Mouse (Mus musculus) heart, embryonic 14.5 days (tissue): ENCODE measurements around the gene 9530077C05Rik. TPM values are rescaled to one million over a fixed set of nuclear protein-coding genes. Genes with fewer than 3 reads are reported as not detected.

Source experiments
- ATAC-seq: fragments of 200-750 bp; cut with Nextera tagmentation; 2 replicates; pipeline ENCODE4 v1.8.0; 2017; ENCODE audit warnings: low read depth, moderate TSS enrichment; ENCODE audit not compliant: insufficient number of reproducible peaks, insufficient read depth, low FRiP score
- H3K27ac ChIP-seq, 2 experiments: fragments of 200-500 bp in 1 of 2; fragments of 300-500 bp in 1 of 2; sonication (generic) in 1 of 2; replicated peaks in 1 of 2; 2 replicates each; pipeline ENCODE4 v1.5.1; 2012 to 2014; ENCODE audit warnings: low read depth in 2 of 2, low read length in 2 of 2, control low read depth in 1 of 2, mild to moderate bottlenecking in 1 of 2, mixed read lengths in 1 of 2; ENCODE audit not compliant: control insufficient read depth in 1 of 2, insufficient read depth in 1 of 2
- H3K27me3 ChIP-seq: fragments of 300-500 bp; sonication (generic); 2 replicates; pipeline ENCODE4 v1.6.1; 2014; ENCODE audit warnings: mild to moderate bottlenecking, low read length, control low read depth; ENCODE audit not compliant: control insufficient read depth, insufficient read depth
- H3K36me3 ChIP-seq: fragments of 300-500 bp; sonication (generic); 2 replicates; pipeline ENCODE4 v1.6.1; 2014; ENCODE audit warnings: mild to moderate bottlenecking, control low read depth, low read length, mixed read lengths; ENCODE audit not compliant: control insufficient read depth, insufficient read depth
- H3K4me1 ChIP-seq, 2 experiments: fragments of 200-500 bp in 1 of 2; fragments of 300-500 bp in 1 of 2; sonication (generic) in 1 of 2; 2 replicates each; pipeline ENCODE4 v1.6.1; 2012 to 2014; ENCODE audit warnings: low read length in 2 of 2, control low read depth in 1 of 2, mixed read lengths in 1 of 2; ENCODE audit not compliant: control insufficient read depth in 2 of 2, insufficient read depth in 2 of 2
- H3K4me2 ChIP-seq: fragments of 300-500 bp; sonication (generic); 2 replicates; pipeline ENCODE4 v1.6.1; 2014; ENCODE audit warnings: mild to moderate bottlenecking, low read length
- H3K4me3 ChIP-seq, 2 experiments: fragments of 200-500 bp in 1 of 2; fragments of 300-500 bp in 1 of 2; sonication (generic) in 1 of 2; 2 replicates each; pipeline ENCODE4 v1.5.1; 2012 to 2014; ENCODE audit warnings: low read length in 2 of 2, mild to moderate bottlenecking in 2 of 2, control low read depth in 1 of 2, low read depth in 1 of 2, moderate library complexity in 1 of 2; ENCODE audit not compliant: control insufficient read depth in 1 of 2, insufficient read depth in 1 of 2
- H3K9ac ChIP-seq: fragments of 300-500 bp; sonication (generic); 2 replicates; pipeline ENCODE4 v1.6.1; 2014; ENCODE audit warnings: mild to moderate bottlenecking, low read length
- H3K9me3 ChIP-seq: fragments of 300-500 bp; sonication (generic); 2 replicates; pipeline ENCODE4 v1.6.1; 2016; ENCODE audit warnings: low read length, control low read depth; ENCODE audit not compliant: control insufficient read depth
- WGBS: fragments of 180-500 bp; shearing (Covaris S2); extraction: QIAGEN DNeasy Blood & Tissue Kit; methylation state at CpG from one replicate; pipeline ENCODE4 v1.1.7; 2014; 5-methylcytosine and 5-hydroxymethylcytosine counted together
- polyA plus RNA-seq: library from polyadenylated mRNA; unstranded; fragments of >200 nt; fragmentation: Nextera tagmentation; extraction: Ambion mirVana; gene quantifications from 2 replicates; pipeline ENCODE4 v1.2.1, GENCODE M21; 2014

Gene 9530077C05Rik
- 1.9 and 2.2 TPM in 2 replicates for polyA plus RNA-seq

DNA sequence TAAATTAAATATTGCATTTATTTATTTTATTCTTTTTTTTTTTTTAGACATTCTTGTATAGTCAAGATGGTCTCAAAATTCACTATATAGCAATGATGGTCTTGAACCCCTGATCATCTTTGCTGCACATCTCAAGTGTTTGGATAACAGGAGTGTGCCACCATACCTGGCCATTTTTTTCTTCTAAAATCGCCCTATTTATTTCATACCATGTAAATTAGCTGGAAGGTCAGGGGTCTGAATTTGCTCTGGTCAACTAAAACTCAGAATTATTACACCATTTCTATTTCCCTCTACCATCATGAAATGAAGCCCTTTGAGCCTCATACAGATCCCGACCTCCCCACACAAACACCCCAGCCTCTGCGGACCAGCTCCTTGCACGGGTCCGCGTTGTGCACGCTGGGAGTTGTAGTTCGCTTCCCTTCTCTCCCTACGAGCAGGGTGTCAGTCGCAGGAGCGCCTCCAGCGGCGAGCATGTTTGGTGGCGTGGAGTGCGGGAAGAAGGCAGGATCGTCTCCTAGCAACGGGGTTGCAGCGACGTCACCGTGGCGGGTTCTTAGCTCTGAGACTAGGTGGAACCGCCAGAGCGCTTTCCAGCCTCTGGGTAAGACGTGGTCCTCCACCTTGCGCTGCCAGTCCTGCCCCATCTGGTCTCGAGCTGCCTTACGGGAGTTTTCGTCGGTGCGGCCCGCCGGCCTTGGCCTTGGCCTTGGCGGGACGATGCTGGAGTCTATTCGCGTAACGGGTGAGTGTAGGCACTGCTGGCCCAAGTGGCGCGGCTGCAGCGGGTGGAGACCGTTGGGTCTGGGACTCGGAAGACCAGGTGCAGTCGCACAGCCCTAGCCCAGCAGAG is at the start of gene 9530077C05Rik:
Gene 9530077C05Rik (plus strand): TSS at position 512 of the 856 bp plus-strand sequence.
- H3K4me2 ChIP-seq: peak within 1 kb of the TSS; percentile 90
- peak within 1 kb of the TSS; percentile 72 for H3K9ac ChIP-seq
- no peak within 1 kb of the TSS for H3K27ac ChIP-seq
- no peaks in the 10 kb centered on the region; the same call in 1 of the 2 replicates for H3K27me3 ChIP-seq
- peak within 1 kb of the TSS; percentile 50 to 59 for H3K4me3 ChIP-seq
- H3K36me3 ChIP-seq: no peaks in the 10 kb centered on the region
- WGBS: under 1% methylated on average over 43 of the region's 43 CpGs
- ATAC-seq: peak; percentile 92
- H3K9me3 ChIP-seq: no peaks in the 10 kb centered on the region
- H3K4me1 ChIP-seq: no peaks in the 10 kb centered on the region; a peak in 1 of 4 replicates

DNA sequence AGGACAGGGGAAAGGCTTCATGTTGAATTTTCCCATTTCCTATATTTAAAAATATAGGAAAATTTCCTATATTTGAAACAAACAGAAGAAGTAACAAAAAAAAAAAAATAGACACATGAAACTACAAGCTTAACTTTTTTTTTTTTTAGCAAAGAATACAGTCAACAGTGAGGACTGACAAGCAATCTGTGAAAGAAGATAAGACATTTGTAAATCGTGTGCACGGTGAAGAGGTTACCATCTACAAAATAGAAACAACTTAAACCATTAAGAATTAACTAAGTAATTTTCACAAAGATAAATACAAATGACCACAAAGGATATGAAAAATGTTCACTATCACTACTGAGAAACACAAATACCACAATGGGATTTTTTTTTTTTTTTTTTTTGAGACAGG is 45.1 kb upstream of the 9530077C05Rik start:
- Histone ChIP-seq H3K27me3 (no peaks in the 10 kb centered on the region), H3K27ac (no peak overlapping the region), H3K9me3 (no peaks in the 10 kb centered on the region), H3K4me1 (no peaks in the 10 kb centered on the region), H3K36me3 (peaks cover 94% of the 10 kb centered on the region), H3K9ac (no peak overlapping the region), H3K4me3 (no peak overlapping the region), H3K4me2 (no peak overlapping the region)
- no peak for ATAC-seq
- 96% methylated on average over 2 of the region's 2 CpGs for whole genome bisulfite sequencing

DNA sequence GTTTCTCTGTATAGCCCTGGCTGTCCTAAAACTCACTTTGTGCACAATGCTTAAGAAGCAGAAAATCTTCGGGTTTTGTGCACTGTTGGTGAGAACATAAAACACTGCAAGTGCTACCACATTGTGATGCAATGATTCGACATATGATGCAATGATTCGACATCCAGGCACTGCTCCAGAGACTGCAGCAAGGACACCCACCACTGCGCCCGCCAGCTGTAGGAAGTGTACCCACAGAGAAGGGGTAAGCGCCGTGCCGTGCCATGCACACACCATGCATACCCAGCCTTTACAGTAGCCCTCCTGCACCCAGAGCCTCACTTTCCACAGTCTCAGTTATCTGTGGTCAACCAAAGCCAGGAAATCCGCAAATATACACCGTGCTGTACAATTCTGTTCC is 44.7 kb upstream of the 9530077C05Rik start:
- Histone ChIP-seq H3K27me3 (no peaks in the 10 kb centered on the region), H3K4me3 (no peak overlapping the region), H3K9me3 (no peaks in the 10 kb centered on the region), H3K36me3 (peaks cover 94% of the 10 kb centered on the region), H3K4me2 (no peak overlapping the region), H3K4me1 (no peaks in the 10 kb centered on the region), H3K27ac (no peak overlapping the region), H3K9ac (no peak overlapping the region)
- 94% methylated on average over 10 of the region's 10 CpGs for WGBS
- ATAC-seq: no peak

DNA sequence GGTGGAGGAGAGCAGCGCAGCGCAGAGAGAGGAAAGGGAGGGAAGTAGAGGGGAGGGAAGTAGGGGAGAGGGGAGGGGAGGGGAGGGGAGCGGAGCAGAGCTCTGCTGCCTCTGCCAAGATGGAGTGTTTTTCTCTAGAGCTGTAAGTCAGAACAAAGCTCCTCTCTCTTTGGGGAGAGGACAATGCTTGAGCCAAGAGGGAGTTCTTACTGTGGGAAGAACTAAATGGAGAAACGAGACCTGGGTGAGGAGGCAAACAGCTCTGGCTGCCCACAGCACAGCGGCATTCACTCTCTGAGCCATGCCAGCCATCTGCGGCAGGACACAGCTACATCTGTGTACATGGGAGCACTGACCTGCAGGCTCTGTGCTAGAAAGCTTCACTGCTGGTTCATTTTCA is 43.3 kb upstream of the 9530077C05Rik start:
- Histone ChIP-seq H3K36me3 (peaks cover 95% of the 10 kb centered on the region), H3K9me3 (no peaks in the 10 kb centered on the region), H3K4me2 (no peak overlapping the region), H3K4me3 (no peak overlapping the region), H3K27ac (no peak overlapping the region), H3K9ac (no peak overlapping the region), H3K27me3 (no peaks in the 10 kb centered on the region), H3K4me1 (no peaks in the 10 kb centered on the region)
- no peak for ATAC-seq
- 84% methylated on average over 6 of the region's 6 CpGs for WGBS

DNA sequence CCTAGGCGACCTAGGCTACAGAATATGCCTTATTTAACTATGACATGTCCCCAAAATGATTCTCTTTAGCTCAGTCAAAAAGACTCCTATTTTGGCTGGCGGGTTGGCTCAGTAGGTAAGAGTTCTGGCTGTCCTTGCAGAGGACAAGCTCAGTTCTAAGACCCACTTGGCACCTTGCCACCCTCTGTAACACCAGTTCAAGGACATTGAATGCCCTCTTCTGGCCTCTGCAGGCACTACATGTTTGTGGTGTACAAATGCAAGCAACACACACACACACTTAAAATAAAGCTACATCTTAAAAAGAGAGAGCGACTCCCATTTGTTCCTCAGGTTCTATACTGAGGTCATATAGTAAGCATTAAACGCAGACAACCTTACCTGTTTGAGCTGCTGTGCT is 38.6 kb upstream of the 9530077C05Rik start:
- ATAC-seq: no peak
- Histone ChIP-seq H3K4me2 (no peak overlapping the region), H3K27ac (no peak overlapping the region), H3K4me3 (no peak overlapping the region), H3K9me3 (no peaks in the 10 kb centered on the region), H3K36me3 (peaks cover 90% of the 10 kb centered on the region), H3K9ac (no peak overlapping the region), H3K4me1 (no peaks in the 10 kb centered on the region), H3K27me3 (no peaks in the 10 kb centered on the region)
- WGBS: 96% methylated on average over 4 of the region's 4 CpGs

DNA sequence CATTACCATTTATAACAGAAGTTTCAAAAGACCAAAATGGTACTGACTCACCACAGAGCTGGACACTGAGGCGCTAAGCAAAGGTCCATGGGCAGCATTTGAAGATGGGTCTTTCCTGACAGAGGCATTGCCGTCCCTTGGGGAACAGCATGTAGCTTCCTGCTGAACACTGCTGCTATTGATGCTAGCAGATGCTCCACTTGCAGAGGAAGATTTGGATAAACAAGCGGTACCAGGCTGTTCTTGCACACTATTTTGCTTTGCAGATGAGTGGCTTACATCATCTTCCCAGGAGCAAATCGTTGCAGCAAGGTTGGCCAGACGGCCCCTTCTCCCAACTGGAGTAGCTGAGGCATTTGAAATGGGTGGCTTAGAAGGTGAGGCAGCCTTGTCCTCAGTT is 35.2 kb upstream of the 9530077C05Rik start:
- 84% methylated on average over 5 of the region's 5 CpGs for WGBS
- no peak for ATAC-seq

DNA sequence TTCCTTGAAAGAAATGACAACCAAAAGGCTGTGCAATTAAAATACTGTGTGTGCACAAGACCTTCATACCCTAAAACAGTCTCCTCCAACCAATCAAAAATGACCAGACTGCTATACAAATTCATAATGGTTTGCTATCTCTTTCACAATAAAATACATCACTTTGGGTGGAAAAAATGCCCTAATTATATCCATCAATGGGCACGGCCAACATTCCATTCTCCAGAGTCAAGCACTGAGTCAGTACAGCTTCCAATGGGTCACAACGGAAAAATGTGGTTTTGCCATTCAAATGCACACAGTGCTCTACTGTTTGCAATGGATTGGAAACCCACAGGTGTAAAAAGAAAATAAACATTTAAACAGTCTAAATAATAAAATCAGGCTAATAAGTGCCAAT is 25.4 kb upstream of the 9530077C05Rik start:
- H3K4me3 ChIP-seq: no peak overlapping the region
- H3K9ac ChIP-seq: no peak overlapping the region; the same call in 1 of the 2 replicates
- H3K27me3 ChIP-seq: no peaks in the 10 kb centered on the region
- H3K4me1 ChIP-seq: peaks cover 3 to 20% of the 10 kb centered on the region in 2 experiments
- no peak overlapping the region for H3K27ac ChIP-seq
- H3K9me3 ChIP-seq: no peaks in the 10 kb centered on the region
- H3K4me2 ChIP-seq: peak overlapping the region; percentile 79
- 61% methylated on average over 2 of the region's 2 CpGs for WGBS
- H3K36me3 ChIP-seq: peaks cover 23% of the 10 kb centered on the region
- ATAC-seq: no peak

More for the DNA sequence above, 35.2 kb upstream of the 9530077C05Rik start:
- Histone ChIP-seq H3K27me3 (no peaks in the 10 kb centered on the region), H3K4me2 (no peak overlapping the region), H3K9me3 (no peaks in the 10 kb centered on the region), H3K36me3 (peaks cover 93% of the 10 kb centered on the region), H3K9ac (no peak overlapping the region), H3K4me1 (no peaks in the 10 kb centered on the region), H3K4me3 (no peak overlapping the region), H3K27ac (no peak overlapping the region)
